Mouse (Mus musculus) heart, postnatal 36 days (tissue): ENCODE data around the gene Mapkapk3. TPM values are rescaled to one million over a fixed set of nuclear protein-coding genes. Genes with fewer than 3 reads are reported as not detected.

Experiments used
- DNase-seq, 2 experiments: peaks; one replicate each; pipeline ENCODE4 v3.0.0; 2021 to 2022
- intact Hi-C: fragments of 180-260 bp; cut with DNase I; formaldehyde crosslinking; loops from one replicate; pipeline ENCODE4 v1.15.1; 2025
- total RNA-seq, 2 experiments: library from RNA; stranded (reverse); gene quantifications; 2 replicates each; pipeline ENCODE4 v1.2.3; 2021

Mapkapk3 gene
- total RNA-seq, 2 experiments from 2014 or later = 27.0 to 33.6 TPM

DNA sequence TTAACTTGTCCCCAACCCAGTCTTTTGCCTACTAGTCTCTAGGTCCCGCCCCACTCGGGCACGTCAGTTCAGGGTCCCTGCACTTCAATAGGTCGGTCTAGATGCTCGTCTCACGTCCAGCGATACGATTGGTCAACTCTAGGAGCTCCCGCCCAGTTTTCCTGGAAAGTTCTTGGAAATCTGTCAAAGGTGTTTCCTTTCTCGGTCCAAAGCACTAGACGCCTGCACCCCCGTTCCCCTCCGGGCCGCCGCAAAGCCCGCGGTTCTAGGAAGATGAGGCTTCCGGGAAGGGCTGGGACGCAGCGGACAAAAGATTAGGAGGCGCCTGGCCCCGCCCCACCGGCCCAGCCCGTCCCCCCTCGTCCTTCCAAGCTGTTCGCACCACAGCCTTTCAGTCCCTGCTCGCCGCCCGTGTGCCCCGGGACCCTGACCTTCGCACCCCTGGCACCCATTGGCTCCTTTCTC, 6.9 kb upstream of the Mapkapk3 start:
- DNase-seq = peak; percentile 97 to 98
- intact Hi-C loops = no loop called here

DNA sequence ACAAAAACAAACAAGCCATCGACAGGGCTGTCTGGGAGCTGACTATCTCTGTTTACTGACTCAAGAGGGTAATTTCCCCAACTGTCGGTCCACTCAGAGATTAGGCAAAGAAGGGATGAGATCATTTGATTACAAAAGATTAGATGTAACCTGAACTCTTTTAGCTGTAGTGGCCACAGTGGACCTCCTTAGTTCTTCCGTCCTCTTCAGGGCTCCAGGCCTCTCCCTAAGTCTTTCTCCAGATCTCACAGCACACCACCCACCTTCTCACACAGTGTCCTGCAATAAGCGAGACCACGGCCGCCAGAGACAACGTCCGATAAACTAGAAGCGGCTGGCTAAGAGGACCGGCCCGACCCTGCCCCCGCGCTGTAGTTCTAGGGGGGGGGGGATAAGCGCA, 6.4 kb upstream of the Mapkapk3 start:
- intact Hi-C loops = no loop called here
- DNase-seq = no peak

GRCm38 (mm10) chr9:107296016-107296040, 6.2 kb upstream of the Mapkapk3 start, which contains the start of gene Cish:
Cish (plus strand) TSS chr9:107296026.
- intact Hi-C loops = no loop called here
- no peak for DNase-seq

DNA sequence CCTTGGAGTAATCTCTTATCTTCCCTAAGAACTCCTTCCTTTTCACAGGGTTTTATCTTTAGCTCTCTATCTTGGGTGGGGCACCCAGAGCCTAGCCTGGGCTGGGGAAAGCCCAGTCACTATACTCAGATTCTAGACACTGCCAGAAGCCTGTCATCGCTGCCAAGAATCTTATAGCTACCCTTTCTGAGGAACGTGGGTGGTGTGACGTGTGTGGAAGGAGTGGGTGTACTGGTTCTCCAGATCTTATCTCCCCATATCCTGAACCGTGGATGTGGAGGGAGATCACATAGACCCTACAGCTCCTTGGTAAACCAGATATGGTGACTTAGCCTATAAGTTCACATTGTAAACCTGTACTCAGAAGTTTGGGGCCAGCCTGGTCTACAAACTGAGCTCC, 5.9 kb upstream of the Mapkapk3 start:
- intact Hi-C loops = no loop called here
- no peak for DNase-seq

DNA sequence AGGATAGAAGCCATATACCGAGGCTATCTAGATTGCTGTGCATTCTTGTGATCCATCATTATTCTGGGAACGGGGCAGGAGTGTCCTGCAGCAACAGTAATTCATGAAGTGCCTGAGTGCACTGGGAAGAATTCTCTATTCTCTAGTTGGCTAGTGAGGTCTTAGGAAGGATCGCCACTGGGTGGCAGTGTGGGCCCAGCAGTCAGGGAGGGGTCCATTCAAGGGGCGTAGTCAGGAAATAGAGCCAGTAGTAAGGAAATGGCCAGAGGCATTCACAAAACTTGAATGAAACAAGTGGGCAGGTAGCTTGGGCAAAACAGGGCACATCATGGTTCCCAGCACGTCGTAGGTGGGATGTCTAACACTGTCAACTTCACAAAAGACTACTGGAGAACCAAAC, 4.6 kb upstream of the Mapkapk3 start:
- intact Hi-C loops = loop anchor here (1.0 to 5.0 kb wide), 4 partner anchors 42 to 607 kb away; partner anchors contain the start of gene Tex264
- DNase-seq = peak; percentile 85 to 90

- peak; percentile 92 to 94 for DNase-seq
- intact Hi-C loops = loop anchor here (1.0 to 5.0 kb wide), 6 partner anchors 44 to 604 kb away; partner anchors contain the start of gene Tex264
Measured at GRCm38 (mm10) chr9:107290897-107291296, 1.2 kb upstream of the Mapkapk3 start.

DNA sequence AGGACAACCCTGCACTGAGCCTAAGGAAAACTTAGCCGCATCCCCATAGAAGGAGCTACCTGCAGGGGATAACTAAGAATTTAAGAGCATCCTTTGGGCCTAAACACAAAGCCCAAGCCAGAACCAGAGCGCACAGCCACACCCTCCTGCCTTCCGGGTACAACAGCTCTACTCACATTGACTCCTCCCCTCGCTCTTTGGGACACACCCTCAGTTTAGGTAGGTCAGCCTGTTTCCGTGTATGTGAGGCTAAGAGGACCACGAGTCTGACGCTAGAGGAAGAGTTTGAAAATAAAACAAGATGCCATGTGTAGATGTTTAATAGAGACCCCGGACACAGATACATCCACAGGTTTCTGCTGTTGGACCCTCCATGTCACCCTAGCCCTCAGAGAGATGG, 966 bp downstream of the Mapkapk3 start:
- intact Hi-C loops = loop anchor here (2.0 to 5.0 kb wide), 2 partner anchors 34 to 56 kb away; partner anchors contain the start of gene Dock3
- no peak for DNase-seq

DNA sequence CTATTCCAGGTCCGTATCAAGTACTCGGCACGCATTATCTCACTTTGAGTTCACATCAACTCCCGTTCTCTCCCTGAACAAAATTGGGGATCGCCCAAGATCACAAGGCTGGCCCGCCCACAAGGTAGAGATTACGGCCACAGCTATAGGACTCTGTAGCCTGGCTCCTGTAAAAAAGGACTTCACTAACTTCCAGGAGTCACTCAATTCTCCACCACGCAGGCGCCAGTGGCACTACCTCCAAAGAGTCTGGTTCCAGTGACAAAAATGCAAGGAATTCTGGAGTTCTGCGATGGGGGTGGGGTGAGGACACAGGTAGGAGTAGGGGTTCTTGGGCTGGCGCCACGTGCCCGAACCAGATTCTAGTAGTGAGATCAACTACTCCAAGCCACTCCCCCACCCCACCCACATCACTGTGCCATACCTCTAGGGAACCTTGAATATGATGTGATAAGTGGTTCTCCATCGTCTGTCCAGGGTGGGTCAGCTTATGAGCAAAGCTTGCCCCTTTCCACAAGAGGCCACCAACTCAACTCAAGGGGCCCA, 1.5 kb downstream of the Mapkapk3 start:
- intact Hi-C loops = loop anchor here (2.0 to 5.0 kb wide), 2 partner anchors 33 to 56 kb away; partner anchors contain the start of gene Dock3
- DNase-seq = no peak

DNA sequence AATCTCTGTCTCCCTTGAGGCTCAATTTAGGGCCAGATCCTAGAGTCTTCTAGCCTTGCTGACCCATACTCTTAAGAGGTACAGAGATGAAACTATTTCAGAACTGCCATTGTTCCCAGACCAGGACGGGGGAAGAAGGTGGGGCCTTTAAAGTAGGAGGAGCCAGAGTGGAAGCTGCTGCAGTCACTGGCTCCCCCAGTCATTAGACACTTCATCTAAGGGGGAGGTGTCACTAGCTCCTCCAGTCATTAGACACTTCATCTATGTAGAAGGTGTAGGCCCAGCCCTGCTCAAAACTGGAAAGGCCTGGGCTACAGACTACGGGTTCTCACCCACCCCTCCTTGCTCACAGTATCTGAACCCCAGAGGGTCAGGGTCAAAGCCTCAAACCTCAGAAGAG, 2.4 kb downstream of the Mapkapk3 start:
- intact Hi-C loops = loop anchor here (5.0 kb wide), 1 partner anchor 55 kb away; the partner anchor contains the start of gene Dock3
- DNase-seq = no peak

DNA sequence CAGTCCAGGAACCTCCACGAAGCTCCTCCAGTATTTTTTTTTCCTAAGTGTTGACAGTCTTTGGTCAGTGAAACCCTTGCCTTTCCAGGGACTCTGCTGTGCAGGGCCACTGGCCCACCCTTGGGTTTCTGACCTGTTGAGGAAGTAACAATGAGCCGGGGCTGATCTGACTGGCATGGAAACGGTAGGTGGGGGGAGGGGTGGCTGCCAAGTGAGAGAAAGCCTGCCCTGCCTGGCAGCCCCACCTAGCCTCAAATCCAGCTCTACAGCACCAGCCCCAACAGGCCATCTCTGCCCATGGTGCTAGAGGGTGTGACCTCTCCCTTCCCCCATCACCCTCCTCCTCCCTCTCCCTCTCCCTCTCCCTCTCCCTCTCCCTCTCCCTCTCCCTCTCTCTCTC, 4.7 kb downstream of the Mapkapk3 start:
- no peak for DNase-seq
- intact Hi-C loops = loop anchor here (5.0 kb wide), 1 partner anchor 53 kb away; the partner anchor contains the start of gene Dock3

DNA sequence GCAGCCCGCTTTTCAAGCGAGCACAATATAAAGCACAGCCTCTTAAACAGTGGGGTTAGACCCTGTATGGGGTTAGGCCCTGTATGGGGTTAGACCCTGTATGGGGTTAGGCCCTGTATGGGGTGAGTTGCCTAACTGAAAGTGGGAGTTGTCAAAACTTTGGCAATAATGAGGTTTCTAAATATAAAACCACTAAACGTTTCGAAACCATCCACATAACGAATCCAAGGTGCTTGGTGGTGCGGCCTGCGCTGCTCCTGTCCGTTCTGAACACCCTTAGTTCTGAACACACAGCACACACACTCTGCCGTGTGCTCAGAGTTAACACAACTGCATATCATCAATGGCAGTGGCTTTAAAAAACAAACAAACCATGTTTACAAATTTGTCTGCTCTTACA, 6.7 kb downstream of the Mapkapk3 start:
- intact Hi-C loops = no loop called here
- DNase-seq = no peak

DNA sequence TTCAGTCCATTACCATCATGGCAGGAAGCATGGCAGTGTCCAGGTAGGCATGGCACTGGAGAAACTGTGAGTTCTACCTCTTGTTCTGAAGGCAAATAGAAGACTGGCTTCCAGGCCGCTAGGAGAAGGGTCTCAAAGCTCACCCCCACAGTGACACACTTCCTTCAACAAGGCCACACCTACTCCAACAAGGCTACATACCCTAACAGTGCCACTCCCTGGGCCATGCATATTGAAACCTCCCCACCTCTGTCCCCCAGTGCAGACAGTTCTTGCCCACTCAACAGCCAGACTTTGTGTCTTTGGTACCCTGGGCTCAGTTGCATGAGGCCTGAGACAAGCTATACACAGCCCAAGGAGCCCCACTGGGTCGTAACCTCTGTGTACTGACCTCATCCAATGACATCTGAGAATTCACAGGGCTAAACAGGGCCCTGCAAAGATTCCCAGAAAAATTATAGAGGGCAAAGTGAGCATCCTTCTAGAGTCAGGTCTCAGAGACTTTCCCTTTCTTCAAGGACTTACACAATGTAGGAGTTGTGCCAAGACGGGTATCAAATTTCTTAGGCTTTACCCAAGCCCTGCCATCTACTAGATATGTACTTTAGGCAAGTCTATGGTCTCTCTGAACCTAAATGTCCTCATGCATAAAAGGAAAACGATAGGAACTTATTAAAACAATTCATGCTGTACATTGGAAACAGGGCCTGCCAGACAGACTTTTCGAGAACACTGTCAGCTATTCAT, 8.3 kb downstream of the Mapkapk3 start:
- no peak for DNase-seq
- intact Hi-C loops = no loop called here

DNA sequence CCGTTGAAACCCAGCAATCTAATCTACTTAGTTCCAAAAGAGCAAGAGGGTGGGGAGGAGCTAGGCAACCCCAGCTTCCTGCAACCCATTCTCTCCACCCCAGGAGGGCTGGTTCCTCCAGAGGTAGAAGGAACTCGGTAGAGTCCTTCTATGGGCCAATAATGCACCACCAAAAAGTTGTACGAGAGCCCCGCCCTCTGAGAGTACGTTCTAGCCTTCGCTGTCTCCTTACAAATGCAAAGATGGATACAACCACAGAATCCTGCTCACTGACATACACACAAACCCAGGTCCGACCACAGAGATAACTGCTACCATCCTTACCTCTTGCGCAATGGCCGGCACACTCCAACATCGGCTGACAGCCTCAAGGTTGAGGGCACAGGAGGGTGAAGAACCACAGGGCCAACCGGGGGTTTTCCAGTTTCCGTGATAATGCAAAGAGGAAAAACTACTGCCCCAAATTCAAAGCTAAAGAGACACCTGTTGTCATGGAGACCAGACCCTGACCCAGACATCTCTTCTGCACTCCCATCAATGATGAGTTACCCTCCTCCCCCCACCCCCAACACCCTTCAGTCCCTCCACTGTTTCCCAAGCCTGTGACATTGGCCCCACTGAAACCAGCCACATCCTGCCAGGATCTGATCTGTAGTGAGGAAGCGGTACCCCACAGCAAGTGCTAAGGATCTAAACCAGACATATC, 9.2 kb downstream of the Mapkapk3 start:
- intact Hi-C loops = no loop called here

GRCm38 (mm10) chr9:107279378-107280321, 10.0 kb downstream of the Mapkapk3 start:
- peak in 1 of 2 experiments; percentile 17 for DNase-seq
- intact Hi-C loops = loop anchor here (5.0 kb wide), 1 partner anchor 112 kb away; no protein-coding TSS in a partner anchor

More for the DNA sequence above, 9.2 kb downstream of the Mapkapk3 start:
- no peak for DNase-seq

GRCm38 (mm10) chr9:107278527-107279377, 10.9 kb downstream of the Mapkapk3 start:
- intact Hi-C loops = loop anchor here (5.0 kb wide), 1 partner anchor 111 kb away; no protein-coding TSS in a partner anchor
- peak; percentile 38 to 56 for DNase-seq

DNA sequence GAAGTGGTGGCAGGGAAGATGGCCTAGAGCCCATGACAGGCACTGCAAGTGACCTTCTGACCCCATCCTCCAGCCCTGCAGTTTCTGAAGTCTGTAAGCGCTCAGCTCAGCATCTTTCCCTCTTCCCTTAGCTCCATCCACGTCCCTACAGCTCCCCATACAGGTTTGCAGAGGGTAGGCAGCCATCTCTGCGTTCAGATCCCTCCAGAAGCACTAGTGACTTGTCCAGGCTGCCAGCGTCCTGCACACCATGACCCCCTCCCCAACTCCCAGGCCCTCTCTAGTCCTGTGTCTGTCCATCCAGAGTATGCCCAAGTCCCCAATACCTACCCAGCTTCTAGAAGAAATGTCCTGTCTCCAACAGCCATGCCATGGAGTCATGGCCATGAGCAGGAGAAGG, 11.6 kb downstream of the Mapkapk3 start:
- intact Hi-C loops = loop anchor here (5.0 kb wide), 1 partner anchor 111 kb away; no protein-coding TSS in a partner anchor
- no peak for DNase-seq

DNA sequence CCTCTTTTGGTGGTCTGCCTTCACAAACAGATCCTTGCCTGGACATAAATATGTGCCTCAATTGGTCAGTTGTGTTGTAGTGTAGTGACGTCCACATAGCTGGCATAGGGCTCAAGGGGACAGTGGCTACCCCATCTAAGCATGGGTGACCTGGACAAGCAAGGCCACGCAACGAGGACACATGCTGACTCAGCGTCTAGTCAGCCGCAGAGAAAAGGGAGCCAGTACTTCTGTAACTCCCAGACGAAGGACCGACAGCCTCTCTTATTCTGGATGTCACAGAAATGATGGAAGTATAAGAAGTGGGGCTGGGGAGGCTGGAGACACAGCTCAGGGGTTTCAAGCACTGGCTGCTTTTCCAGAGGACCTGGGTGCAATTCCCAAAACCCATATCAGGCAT, 12.1 kb downstream of the Mapkapk3 start:
- intact Hi-C loops = loop anchor here (5.0 kb wide), 1 partner anchor 110 kb away; no protein-coding TSS in a partner anchor
- no peak for DNase-seq

DNA sequence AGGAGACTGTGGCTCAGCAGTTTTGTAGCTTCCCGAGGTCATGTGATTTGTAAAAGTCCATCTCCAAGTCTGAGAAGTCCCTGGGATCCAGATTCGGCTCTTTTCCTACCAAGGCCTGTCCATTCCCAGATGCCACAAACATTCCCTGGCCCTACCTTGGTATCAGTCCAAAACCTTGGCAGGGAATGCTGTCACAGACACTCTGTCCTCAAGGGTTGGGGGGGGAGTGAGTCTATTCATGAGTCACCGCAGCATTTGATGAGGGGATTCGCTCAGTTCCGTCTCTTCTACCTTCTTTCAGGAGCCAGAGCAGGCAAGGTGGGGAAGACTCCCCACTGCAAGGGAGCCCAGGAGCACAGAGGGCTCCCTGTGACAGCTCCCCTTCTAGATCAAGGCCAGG, 14.0 kb downstream of the Mapkapk3 start:
- no peak for DNase-seq
- intact Hi-C loops = loop anchor here (5.0 kb wide), 1 partner anchor 108 kb away; no protein-coding TSS in a partner anchor

- no peak for DNase-seq
- intact Hi-C loops = loop anchor here (5.0 kb wide), 1 partner anchor 107 kb away; no protein-coding TSS in a partner anchor
Measured at GRCm38 (mm10) chr9:107274751-107275150, 14.9 kb downstream of the Mapkapk3 start.
